Mouse (Mus musculus) bone marrow macrophage, adult 2 months (primary cell): ENCODE measurements at regions not wholly inside any gene's neighbourhood (a gene's known extent, or its start where the extent isn't known, plus 50 kb on each side); places are given as distances from the start of the nearest gene placed in this dataset.

ENCODE experiments used
- H3K27ac ChIP-seq: 2 replicates; pipeline ENCODE4 v1.5.1; 2012; ENCODE audit warnings: low read depth, low read length; ENCODE audit not compliant: insufficient read depth
- H3K4me1 ChIP-seq: 2 replicates; pipeline ENCODE4 v1.6.1; 2012; ENCODE audit warnings: low read length; ENCODE audit not compliant: control insufficient read depth, insufficient read depth
- H3K4me3 ChIP-seq: 2 replicates; pipeline ENCODE4 v1.5.1; 2012; ENCODE audit warnings: mild to moderate bottlenecking, low read length, moderate library complexity; ENCODE audit not compliant: insufficient read depth
- CTCF ChIP-seq: IDR thresholded peaks from 2 replicates; pipeline ENCODE4 v1.5.1; 2012; ENCODE audit warnings: low read depth, mild to moderate bottlenecking, low read length, moderate library complexity
- POLR2A ChIP-seq: IDR thresholded peaks from 2 replicates; pipeline ENCODE4 v1.6.1; 2012; ENCODE audit warnings: mild to moderate bottlenecking, low read depth, low read length, borderline replicate concordance

- TF ChIP-seq POLR2A = no peak
- TF ChIP-seq CTCF = no peak
- Histone ChIP-seq H3K4me3 (no peak overlapping the region), H3K4me1 (peaks cover 31% of the 10 kb centered on the region), H3K27ac (no peak overlapping the region)
Observed at GRCm38 (mm10) chr2:160046881-160047543, 286.9 kb downstream of the Gm826 start.

GRCm38 (mm10) chr2:160044591-160044990, 289.4 kb downstream of the Gm826 start:
- TF ChIP-seq POLR2A (no peak), CTCF (no peak)
- H3K27ac ChIP-seq = peak overlapping the region; percentile 6; the same call in 1 of the 2 replicates
- H3K4me1 ChIP-seq = peaks cover 31% of the 10 kb centered on the region
- no peak overlapping the region for H3K4me3 ChIP-seq

- H3K4me3 ChIP-seq = no peak overlapping the region
- no peak for TF ChIP-seq POLR2A
- TF ChIP-seq CTCF = no peak
- no peak overlapping the region for H3K27ac ChIP-seq
- H3K4me1 ChIP-seq = peaks cover 31% of the 10 kb centered on the region
Observed at GRCm38 (mm10) chr2:160044184-160044583, 289.8 kb downstream of the Gm826 start.

- H3K4me1 ChIP-seq = peaks cover 4% of the 10 kb centered on the region; the same call in 1 of the 2 replicates
- no peak overlapping the region for H3K27ac ChIP-seq
- no peak overlapping the region for H3K4me3 ChIP-seq
- no peak for TF ChIP-seq POLR2A
- no peak for TF ChIP-seq CTCF
Observed at GRCm38 (mm10) chr2:160029432-160029831, 304.5 kb downstream of the Gm826 start.

GRCm38 (mm10) chr2:160028459-160028858, 305.5 kb downstream of the Gm826 start:
- Histone ChIP-seq H3K4me1 (no peaks in the 10 kb centered on the region), H3K4me3 (no peak overlapping the region), H3K27ac (no peak overlapping the region)
- TF ChIP-seq POLR2A (no peak), CTCF (no peak)

GRCm38 (mm10) chr2:160025911-160026310, 308.1 kb downstream of the Gm826 start:
- no peak for TF ChIP-seq POLR2A
- no peak for TF ChIP-seq CTCF
- no peak overlapping the region for H3K27ac ChIP-seq

GRCm38 (mm10) chr2:160021541-160021940, 312.4 kb downstream of the Gm826 start:
- peak overlapping the region; percentile 59 for H3K27ac ChIP-seq
- H3K4me1 ChIP-seq = peaks cover 40% of the 10 kb centered on the region
- TF ChIP-seq POLR2A (no peak), CTCF (no peak)
- H3K4me3 ChIP-seq = no peak overlapping the region

More at GRCm38 (mm10) chr2:160025911-160026310, 308.1 kb downstream of the Gm826 start:
- Histone ChIP-seq H3K4me1 (peaks cover 11% of the 10 kb centered on the region), H3K4me3 (no peak overlapping the region)

GRCm38 (mm10) chr2:160020876-160021275, 313.1 kb downstream of the Gm826 start:
- Histone ChIP-seq H3K27ac (peak overlapping the region; percentile 59), H3K4me1 (peaks cover 40% of the 10 kb centered on the region), H3K4me3 (no peak overlapping the region)
- TF ChIP-seq CTCF = no peak
- TF ChIP-seq POLR2A = no peak

GRCm38 (mm10) chr2:160017020-160017812, 316.7 kb downstream of the Gm826 start:
- TF ChIP-seq POLR2A (no peak), CTCF (no peak)
- Histone ChIP-seq H3K4me1 (peaks cover 40% of the 10 kb centered on the region), H3K4me3 (no peak overlapping the region), H3K27ac (no peak overlapping the region)

- TF ChIP-seq POLR2A = no peak
Observed at GRCm38 (mm10) chr2:160011421-160011820, 322.5 kb downstream of the Gm826 start.

More at GRCm38 (mm10) chr2:160011421-160011820, 322.5 kb downstream of the Gm826 start:
- Histone ChIP-seq H3K4me3 (no peak overlapping the region), H3K4me1 (peaks cover 10% of the 10 kb centered on the region), H3K27ac (no peak overlapping the region)
